Mouse (Mus musculus) right cerebral cortex, postnatal 36 days (tissue): ENCODE results near the gene Endov.

Experiments used
- DNase-seq, 2 experiments: peaks; one replicate each; pipeline ENCODE4 v3.0.0; 2022; ENCODE audit warnings: low spot score in 2 of 2, mixed read lengths in 1 of 2

Gene Endov

GRCm38 (mm10) chr11:119545741-119546495 is 54.8 kb downstream of the Endov start:
- DNase-seq, result no peak

- DNase-seq, result no peak
Measured at GRCm38 (mm10) chr11:119546496-119547182, 55.5 kb downstream of the Endov start.

GRCm38 (mm10) chr11:119547183-119547921 is 56.2 kb downstream of the Endov start, which contains the start of gene Nptx1:
Nptx1 (minus strand) TSS chr11:119547753.
- peak in 1 of 2 experiments; percentile 61 for DNase-seq

DNA sequence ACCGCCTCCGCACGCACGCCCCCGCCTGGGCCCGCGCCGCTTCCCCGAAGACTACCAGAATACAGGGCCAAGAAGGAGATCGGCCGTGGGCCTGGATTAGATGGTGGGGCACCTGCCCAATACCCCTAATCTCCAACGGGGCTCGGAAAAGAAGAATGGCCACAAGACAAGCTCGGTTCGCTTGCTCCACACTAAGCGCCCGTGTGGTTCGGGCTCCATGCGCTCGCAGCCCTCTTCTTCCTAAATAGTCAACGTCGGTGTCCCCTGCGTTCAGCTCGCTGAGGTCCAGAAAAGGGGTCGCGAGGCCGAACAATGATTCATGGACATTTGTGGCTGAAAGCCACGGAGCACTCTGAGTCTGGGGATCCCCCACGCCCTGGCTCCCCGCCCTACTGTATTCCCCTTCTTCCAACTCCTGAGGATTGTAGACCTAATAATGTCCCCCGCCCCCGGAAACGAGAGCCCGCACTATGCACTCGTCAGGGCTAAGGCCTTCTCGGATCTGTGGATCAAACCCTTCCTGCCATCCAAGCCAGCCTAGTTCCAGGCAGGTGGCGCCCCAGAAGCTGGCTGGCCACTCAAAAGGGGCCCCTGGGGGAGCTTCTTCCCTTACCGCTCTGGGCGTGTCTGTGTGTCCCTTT is 56.9 kb downstream of the Endov start:
- DNase-seq, result no peak

DNA sequence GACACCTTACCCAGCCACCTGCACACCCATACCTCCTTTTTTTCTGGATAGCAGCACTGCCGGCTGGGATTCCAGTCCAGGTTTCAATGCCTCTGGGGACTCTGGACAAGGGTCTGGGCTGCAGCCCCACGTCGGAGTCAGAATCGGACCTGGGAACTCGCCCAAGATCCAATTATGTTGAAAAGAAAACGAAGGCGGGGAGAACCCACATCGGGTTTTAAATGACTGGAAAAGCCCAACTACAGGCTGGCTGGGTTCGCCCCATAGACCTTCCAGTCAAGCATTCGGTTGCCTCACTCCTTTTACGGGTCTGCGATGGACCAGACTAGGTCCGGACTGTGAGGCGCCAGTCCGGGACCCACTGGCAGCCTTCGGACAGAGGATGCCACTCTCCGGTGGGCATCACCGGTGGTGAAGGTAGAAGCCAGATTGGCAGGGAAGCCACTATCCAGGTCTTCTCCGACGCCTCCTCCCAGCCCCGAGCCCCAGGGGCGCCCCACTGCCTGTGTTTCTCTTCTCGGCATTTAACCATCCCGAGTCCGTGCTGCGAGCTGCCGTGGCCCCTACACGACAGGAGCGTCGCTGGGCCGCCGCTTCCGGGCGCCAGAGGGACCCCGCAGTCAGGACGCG is 57.7 kb downstream of the Endov start:
- no peak for DNase-seq

DNA sequence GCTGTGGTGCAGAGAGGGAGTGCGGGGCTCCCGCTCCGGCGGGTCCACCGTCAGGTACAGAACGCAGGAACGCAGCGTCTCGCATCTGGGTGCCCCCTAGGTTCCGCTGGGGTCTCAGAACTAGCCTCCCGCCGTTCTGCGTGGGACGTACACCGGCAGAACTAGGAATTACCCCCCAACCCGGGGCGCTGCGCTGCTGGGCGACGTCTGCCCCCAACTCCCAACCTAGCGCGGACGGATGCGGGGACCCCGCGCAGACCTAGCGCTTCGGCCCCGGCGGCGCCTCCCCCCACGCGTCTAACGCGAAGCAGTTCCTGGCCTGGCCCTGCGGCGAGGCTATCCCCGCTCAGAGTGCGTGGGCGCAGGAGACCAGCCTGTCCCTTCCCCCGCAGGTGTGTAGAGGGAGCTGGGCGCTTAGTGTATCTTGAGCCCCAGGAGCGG is 58.2 kb downstream of the Endov start:
- no peak for DNase-seq

- no peak for DNase-seq
Measured at GRCm38 (mm10) chr11:119550546-119551335, 59.6 kb downstream of the Endov start.

DNA sequence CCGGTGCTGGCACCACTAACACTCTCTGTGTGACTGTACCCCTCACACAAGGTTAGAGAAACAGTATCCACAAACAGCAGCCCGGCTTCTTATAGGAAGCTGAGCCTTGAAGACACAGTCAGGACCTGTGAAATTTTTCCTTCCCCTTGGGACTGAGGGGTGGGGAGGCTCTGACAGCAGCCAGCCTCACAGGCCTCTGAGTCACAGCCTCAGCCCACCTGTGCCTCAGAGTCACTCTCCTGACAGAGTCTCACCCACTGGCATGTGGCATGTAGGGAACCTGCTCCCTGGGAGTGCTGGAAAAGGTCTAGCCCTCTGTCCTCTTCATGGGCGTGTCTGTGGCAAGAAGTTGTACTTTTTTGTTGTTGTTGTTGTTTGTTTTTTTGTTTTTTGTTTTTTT is 60.3 kb downstream of the Endov start:
- no peak for DNase-seq

DNA sequence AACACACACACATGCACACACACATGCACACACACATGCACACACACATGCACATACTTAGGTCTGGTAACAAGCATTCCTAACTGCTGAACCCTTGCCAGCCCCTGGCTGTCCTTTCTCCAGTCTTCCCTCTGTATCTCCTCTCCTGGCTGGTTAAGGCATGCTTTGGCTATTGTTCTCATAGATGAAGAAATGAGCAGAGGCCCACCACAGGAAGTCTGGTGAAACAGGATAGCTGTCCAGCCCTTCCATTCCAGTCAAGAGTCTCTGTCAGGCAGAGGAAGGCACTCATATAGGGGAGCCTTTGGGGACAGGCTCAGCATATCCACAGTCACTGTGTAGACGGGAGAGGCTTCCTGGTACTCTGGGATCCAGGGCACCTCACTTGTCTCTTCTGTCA is 61.2 kb downstream of the Endov start:
- no peak for DNase-seq

GRCm38 (mm10) chr11:119552902-119553802 is 62.0 kb downstream of the Endov start:
- no peak for DNase-seq

DNA sequence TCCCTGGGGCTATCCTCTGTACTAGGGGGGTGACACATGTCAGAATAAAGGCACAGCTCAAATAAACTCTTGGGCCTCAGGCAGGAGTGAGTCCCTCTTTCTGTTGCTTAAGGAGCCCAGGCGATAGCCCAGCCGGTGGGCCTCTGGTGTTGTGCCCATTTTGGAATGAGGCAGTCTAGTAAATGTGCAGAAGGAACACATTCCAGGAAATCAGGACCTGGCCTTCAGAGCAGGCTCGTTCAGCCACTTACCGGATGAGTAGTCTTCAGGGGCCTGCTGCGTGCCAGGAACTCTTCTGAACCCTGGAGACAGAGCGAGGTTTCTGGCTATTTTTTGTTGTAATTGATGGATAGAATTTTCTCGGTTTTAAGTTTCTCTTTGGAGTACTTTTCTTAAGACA is 63.6 kb downstream of the Endov start:
- DNase-seq, result no peak

DNA sequence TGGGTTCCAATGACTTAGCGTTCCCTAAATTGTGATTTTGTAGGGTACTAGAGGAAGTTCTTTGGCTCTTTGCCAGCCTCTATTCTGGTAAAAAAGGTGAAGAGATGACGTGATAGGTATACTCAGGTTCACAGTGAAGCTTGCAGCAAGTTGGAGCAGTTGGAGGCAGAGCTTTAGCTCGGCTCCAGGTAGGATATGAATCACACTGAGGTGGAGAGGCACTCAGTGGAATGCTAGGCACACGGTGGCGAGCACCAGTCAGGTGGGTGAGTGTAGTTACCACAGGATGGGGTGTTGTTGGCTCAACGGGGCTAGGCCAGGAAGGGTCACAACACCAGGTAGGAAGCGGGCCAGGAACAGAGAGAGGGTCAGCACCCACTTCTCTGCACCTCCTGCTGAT is 64.0 kb downstream of the Endov start:
- no peak for DNase-seq

GRCm38 (mm10) chr11:119557940-119558869 is 67.1 kb downstream of the Endov start:
- DNase-seq, result no peak

DNA sequence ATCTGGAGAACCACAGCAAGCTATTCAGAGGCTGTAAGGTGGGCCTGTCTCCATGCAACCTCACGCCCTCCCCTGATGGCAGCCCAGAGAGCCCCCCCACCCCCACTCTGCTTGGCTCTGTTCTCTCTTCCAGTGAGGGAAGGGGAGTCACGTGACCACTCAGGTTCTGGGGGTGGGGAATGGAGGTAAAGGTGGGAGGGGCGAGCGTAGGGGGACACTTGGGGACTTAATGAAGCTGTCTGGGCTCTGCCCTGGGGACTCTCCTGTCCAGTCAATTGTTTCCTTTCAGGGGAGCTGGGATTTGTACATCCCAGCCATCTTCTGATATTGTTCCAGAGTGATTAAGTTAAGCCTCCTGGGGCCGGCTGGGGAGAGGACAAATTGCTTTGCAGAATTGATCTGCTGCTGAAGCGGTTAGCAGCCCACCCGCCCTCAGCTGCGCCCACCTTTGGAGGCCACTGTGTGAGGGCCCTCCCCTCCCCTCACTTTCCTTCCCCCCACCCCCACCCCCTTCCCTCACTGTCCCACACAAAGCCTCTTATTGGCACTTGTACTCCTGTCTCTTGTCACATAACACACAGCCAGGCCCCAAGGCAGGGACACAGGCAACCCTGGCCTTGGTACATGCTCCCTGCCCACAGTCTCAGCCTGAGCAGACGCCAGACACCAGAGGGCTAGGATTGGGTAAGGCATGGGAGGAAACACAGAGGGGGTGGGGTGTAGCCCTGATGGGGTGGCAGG is 67.9 kb downstream of the Endov start:
- DNase-seq, result no peak
